Mouse (Mus musculus): ENCODE data around the gene Dstn.
A peak's percentile ranks its signal among the peaks of the same experiment; 100 is the strongest.

The Dstn gene

GRCm38 (mm10) chr2:143953944-143954343 is 38.8 kb downstream of the Dstn start:
- no peak for DNase-seq (ENCODE audit: low spot score in 2 of 2)

GRCm38 (mm10) chr2:143955004-143955403 is 39.9 kb downstream of the Dstn start:
- DNase-seq (ENCODE audit: low spot score in 2 of 2): no peak

GRCm38 (mm10) chr2:143955746-143956145 is 40.6 kb downstream of the Dstn start:
- DNase-seq (ENCODE audit: low spot score in 2 of 2): no peak

- DNase-seq (ENCODE audit: low spot score in 2 of 2): no peak
Measured at GRCm38 (mm10) chr2:143962192-143962591, 47.1 kb downstream of the Dstn start.

- DNase-seq (ENCODE audit: low spot score in 2 of 2): no peak
Measured at GRCm38 (mm10) chr2:143963318-143963717, 48.2 kb downstream of the Dstn start.

GRCm38 (mm10) chr2:143969260-143969659 is 54.1 kb downstream of the Dstn start:
- DNase-seq (ENCODE audit: low spot score in 2 of 2): no peak

GRCm38 (mm10) chr2:143970841-143971240 is 55.7 kb downstream of the Dstn start:
- DNase-seq (ENCODE audit: low spot score in 2 of 2): no peak

GRCm38 (mm10) chr2:143971887-143972286 is 56.8 kb downstream of the Dstn start:
- DNase-seq (ENCODE audit: low spot score in 2 of 2): no peak

GRCm38 (mm10) chr2:143973161-143973560 is 58.0 kb downstream of the Dstn start:
- no peak for DNase-seq (ENCODE audit: low spot score in 2 of 2)

GRCm38 (mm10) chr2:143975146-143975649 is 60.1 kb downstream of the Dstn start:
- DNase-seq (ENCODE audit: low spot score in 2 of 2): no peak

- DNase-seq (ENCODE audit: low spot score in 2 of 2): peak in 1 of 2 experiments; percentile 33
Measured at GRCm38 (mm10) chr2:143978444-143979147, 63.5 kb downstream of the Dstn start.

- peak; percentile 58 to 80 for DNase-seq (ENCODE audit: low spot score in 2 of 2)
Measured at GRCm38 (mm10) chr2:143980781-143981398, 65.8 kb downstream of the Dstn start.

GRCm38 (mm10) chr2:143982152-143982551 is 67.0 kb downstream of the Dstn start:
- DNase-seq (ENCODE audit: low spot score in 2 of 2): no peak

GRCm38 (mm10) chr2:143982901-143983300 is 67.8 kb downstream of the Dstn start:
- DNase-seq (ENCODE audit: low spot score in 2 of 2): no peak

GRCm38 (mm10) chr2:143983482-143983881 is 68.4 kb downstream of the Dstn start:
- DNase-seq (ENCODE audit: low spot score in 2 of 2): no peak

- DNase-seq (ENCODE audit: low spot score in 2 of 2): no peak
Measured at GRCm38 (mm10) chr2:143987485-143987884, 72.4 kb downstream of the Dstn start.

- no peak for DNase-seq (ENCODE audit: low spot score in 2 of 2)
Measured at GRCm38 (mm10) chr2:143988016-143988415, 72.9 kb downstream of the Dstn start.

- DNase-seq (ENCODE audit: low spot score in 2 of 2): no peak
Measured at GRCm38 (mm10) chr2:143990997-143991396, 75.9 kb downstream of the Dstn start.

GRCm38 (mm10) chr2:143991964-143992672 is 77.0 kb downstream of the Dstn start:
- no peak for DNase-seq (ENCODE audit: low spot score in 2 of 2)

Measured in spleen, postnatal 10 days (tissue).